Mouse (Mus musculus): ENCODE measurements around the gene Ecd. TPM values are rescaled to one million over a fixed set of nuclear protein-coding genes. Genes with fewer than 3 reads are reported as not detected.

The Ecd gene
- total and polyA plus RNA-seq, 2 experiments from 2014 or later: 38.4 to 38.6 TPM

GRCm38 (mm10) chr14:20379753-20380430, 32.0 kb upstream of the Ecd start:
- Histone ChIP-seq H3K27ac (no peak overlapping the region), H3K4me1 (ENCODE audit: insufficient read depth, low read length) (no peaks in the 10 kb centered on the region), H3K4me2 (ENCODE audit: low read depth, low read length) (no peak overlapping the region), H3K36me3 (ENCODE audit: insufficient read depth, low read length) (peaks cover 40% of the 10 kb centered on the region), H3K9ac (replicated peaks; ENCODE audit: low read length) (no peak overlapping the region), H3K27me3 (ENCODE audit: insufficient read depth, low read length) (no peaks in the 10 kb centered on the region), H3K9me3 (ENCODE audit: low read length) (no peaks in the 10 kb centered on the region), H3K4me3 (ENCODE audit: low read length) (no peak overlapping the region)
- DNase-seq (ENCODE audit: low spot score) (no peak), ATAC-seq (no peak)
- 92% methylated on average over 9 of the region's 9 CpGs for WGBS
- TF ChIP-seq CTCF (IDR thresholded peaks at IDR 0.05; ENCODE audit: low read depth): no peak

- H3K9ac ChIP-seq (replicated peaks; ENCODE audit: low read length): no peak overlapping the region
- WGBS: 87% methylated on average over 5 of the region's 5 CpGs
- no peaks in the 10 kb centered on the region for H3K27me3 ChIP-seq (ENCODE audit: insufficient read depth, low read length)
- peaks cover 41% of the 10 kb centered on the region for H3K36me3 ChIP-seq (ENCODE audit: insufficient read depth, low read length)
- ATAC-seq (no peak), DNase-seq (ENCODE audit: low spot score) (no peak)
- no peak overlapping the region for H3K4me2 ChIP-seq (ENCODE audit: low read depth, low read length)
- no peak overlapping the region for H3K27ac ChIP-seq
- H3K4me3 ChIP-seq (ENCODE audit: low read length): no peak overlapping the region
- H3K4me1 ChIP-seq (ENCODE audit: insufficient read depth, low read length): no peaks in the 10 kb centered on the region
- no peak for TF ChIP-seq CTCF (IDR thresholded peaks at IDR 0.05; ENCODE audit: low read depth)
- H3K9me3 ChIP-seq (ENCODE audit: low read length): no peaks in the 10 kb centered on the region
Measured at GRCm38 (mm10) chr14:20379087-20379640, 31.2 kb upstream of the Ecd start.

GRCm38 (mm10) chr14:20378313-20379061, 30.6 kb upstream of the Ecd start:
- Histone ChIP-seq H3K36me3 (ENCODE audit: insufficient read depth, low read length) (peaks cover 47% of the 10 kb centered on the region), H3K4me2 (ENCODE audit: low read depth, low read length) (no peak overlapping the region)
- 42% methylated on average over 13 of the region's 13 CpGs for WGBS

GRCm38 (mm10) chr14:20377112-20377521, 29.2 kb upstream of the Ecd start:
- H3K4me3 ChIP-seq (ENCODE audit: low read length): no peak overlapping the region
- peaks cover 51% of the 10 kb centered on the region for H3K36me3 ChIP-seq (ENCODE audit: insufficient read depth, low read length)
- no peak overlapping the region for H3K9ac ChIP-seq (replicated peaks; ENCODE audit: low read length)
- no peak for ATAC-seq
- H3K4me1 ChIP-seq (ENCODE audit: insufficient read depth, low read length): no peaks in the 10 kb centered on the region
- no peaks in the 10 kb centered on the region for H3K9me3 ChIP-seq (ENCODE audit: low read length)
- 81% methylated on average over 4 of the region's 4 CpGs for WGBS
- no peak overlapping the region for H3K27ac ChIP-seq
- H3K4me2 ChIP-seq (ENCODE audit: low read depth, low read length): no peak overlapping the region
- H3K27me3 ChIP-seq (ENCODE audit: insufficient read depth, low read length): no peaks in the 10 kb centered on the region
- no peak for DNase-seq (ENCODE audit: low spot score)
- TF ChIP-seq CTCF (IDR thresholded peaks at IDR 0.05; ENCODE audit: low read depth): no peak

More at GRCm38 (mm10) chr14:20378313-20379061, 30.6 kb upstream of the Ecd start:
- ATAC-seq (peak; percentile 82), DNase-seq (ENCODE audit: low spot score) (peak; percentile 62)
- Histone ChIP-seq H3K9me3 (ENCODE audit: low read length) (no peaks in the 10 kb centered on the region), H3K4me1 (ENCODE audit: insufficient read depth, low read length) (no peaks in the 10 kb centered on the region), H3K27ac (no peak overlapping the region), H3K4me3 (ENCODE audit: low read length) (no peak overlapping the region), H3K9ac (replicated peaks; ENCODE audit: low read length) (no peak overlapping the region), H3K27me3 (ENCODE audit: insufficient read depth, low read length) (no peaks in the 10 kb centered on the region)
- peak; percentile 64 for TF ChIP-seq CTCF (IDR thresholded peaks at IDR 0.05; ENCODE audit: low read depth)

- Histone ChIP-seq H3K4me1 (ENCODE audit: insufficient read depth, low read length) (no peaks in the 10 kb centered on the region), H3K36me3 (ENCODE audit: insufficient read depth, low read length) (peaks cover 50% of the 10 kb centered on the region; the same call in 1 of the 2 replicates), H3K4me3 (ENCODE audit: low read length) (no peak overlapping the region), H3K4me2 (ENCODE audit: low read depth, low read length) (no peak overlapping the region), H3K27ac (no peak overlapping the region), H3K27me3 (ENCODE audit: insufficient read depth, low read length) (no peaks in the 10 kb centered on the region), H3K9me3 (ENCODE audit: low read length) (no peaks in the 10 kb centered on the region), H3K9ac (replicated peaks; ENCODE audit: low read length) (no peak overlapping the region)
- 91% methylated on average over 1 of the region's 1 CpGs for WGBS
- DNase-seq (ENCODE audit: low spot score) (no peak), ATAC-seq (no peak)
- no peak for TF ChIP-seq CTCF (IDR thresholded peaks at IDR 0.05; ENCODE audit: low read depth)
Measured at GRCm38 (mm10) chr14:20371854-20372253, 23.9 kb upstream of the Ecd start.

GRCm38 (mm10) chr14:20370798-20371197, 22.9 kb upstream of the Ecd start:
- H3K36me3 ChIP-seq (ENCODE audit: insufficient read depth, low read length): peaks cover 40% of the 10 kb centered on the region; the same call in 1 of the 2 replicates

More at GRCm38 (mm10) chr14:20370798-20371197, 22.9 kb upstream of the Ecd start:
- no peak overlapping the region for H3K27ac ChIP-seq
- ATAC-seq: no peak
- DNase-seq (ENCODE audit: low spot score): no peak
- TF ChIP-seq CTCF (IDR thresholded peaks at IDR 0.05; ENCODE audit: low read depth): no peak
- H3K4me1 ChIP-seq (ENCODE audit: insufficient read depth, low read length): no peaks in the 10 kb centered on the region
- no peaks in the 10 kb centered on the region for H3K9me3 ChIP-seq (ENCODE audit: low read length)
- no peak overlapping the region for H3K9ac ChIP-seq (replicated peaks; ENCODE audit: low read length)
- no peak overlapping the region for H3K4me2 ChIP-seq (ENCODE audit: low read depth, low read length)
- no peak overlapping the region for H3K4me3 ChIP-seq (ENCODE audit: low read length)
- H3K27me3 ChIP-seq (ENCODE audit: insufficient read depth, low read length): no peaks in the 10 kb centered on the region
- WGBS: 84% methylated on average over 7 of the region's 7 CpGs
